Mouse (Mus musculus): ENCODE data around the gene Hcn3. TPM values are rescaled to one million over a fixed set of nuclear protein-coding genes. Genes with fewer than 3 reads are reported as not detected.
A peak's percentile ranks its signal among the peaks of the same experiment; 100 is the strongest.

Hcn3 gene
- total RNA-seq, 1 experiment: 4.0 TPM

GRCm38 (mm10) chr3:89101812-89102494 lies 58.0 kb downstream of the Hcn3 start, which contains the start of gene Fdps:
Fdps (minus strand) TSS chr3:89101959.
- Histone ChIP-seq H3K4me3 (ENCODE audit: insufficient read depth in 1 of 2, low read depth in 1 of 2, low read length in 2 of 2, poor library complexity in 1 of 2, severe bottlenecking in 1 of 2) (peak within 1 kb of the TSS; percentile 83 to 97), H3K36me3 (ENCODE audit: control insufficient read depth, insufficient read depth, low read length, poor library complexity, severe bottlenecking) (peaks cover 22% of the 10 kb centered on the region), H3K9ac (ENCODE audit: insufficient read depth, low read depth, low read length, poor library complexity, severe bottlenecking) (peak within 1 kb of the TSS; percentile 77), H3K27ac (ENCODE audit: insufficient read depth, low read depth, low read length, poor library complexity, severe bottlenecking) (peak within 1 kb of the TSS; percentile 70), H3K4me1 (ENCODE audit: control insufficient read depth in 2 of 2, insufficient read depth in 2 of 2, low read length in 2 of 2, poor library complexity in 1 of 2) (peaks cover 0 to 5% of the 10 kb centered on the region in 2 experiments; a peak in 2 of 4 replicates), H3K9me3 (ENCODE audit: control insufficient read depth, insufficient read depth, low read depth, low read length) (no peaks in the 10 kb centered on the region)
- DNase-seq (ENCODE audit: low read depth, low spot score): peak; percentile 98
- peak; percentile 100 for TF ChIP-seq HCFC1 (IDR thresholded peaks at IDR 0.05; ENCODE audit: borderline replicate concordance, insufficient read depth, low read length)
- TF ChIP-seq CHD2 (IDR thresholded peaks at IDR 0.05; ENCODE audit: low read depth, low read length): no peak
- TF ChIP-seq ZC3H11A (IDR thresholded peaks at IDR 0.05; ENCODE audit: borderline replicate concordance, low read depth, low read length): no peak
- TF ChIP-seq ZNF384 (IDR thresholded peaks at IDR 0.05; ENCODE audit: low read depth, low read length): peak; percentile 81
- TF ChIP-seq MAFK (IDR thresholded peaks at IDR 0.05; ENCODE audit: insufficient read depth, low read depth, low read length): peak; percentile 96
- in situ Hi-C loops (cut with MboI; ENCODE audit: low sequenced_read_pairs in 2 of 2, unreplicated experiment in 2 of 2): no loop called here

DNA sequence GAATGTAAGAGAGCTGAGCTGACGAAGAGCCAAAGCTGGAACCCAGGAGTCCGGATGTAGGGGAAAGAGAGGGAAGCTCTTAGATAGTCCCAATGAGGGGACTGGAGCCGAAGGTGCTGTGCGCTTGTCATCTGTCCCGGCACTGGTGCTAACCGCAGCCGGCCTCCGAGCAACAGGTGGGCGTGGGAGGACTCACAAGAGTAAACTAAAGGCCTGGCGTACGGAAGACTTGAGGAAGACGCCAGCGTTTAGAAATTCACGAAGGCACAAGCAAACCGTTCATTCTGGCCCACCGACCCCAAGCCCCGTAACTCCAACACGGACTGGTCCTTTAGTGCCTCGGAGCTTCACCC lies 58.6 kb downstream of the Hcn3 start:
- Histone ChIP-seq H3K9ac (ENCODE audit: insufficient read depth, low read depth, low read length, poor library complexity, severe bottlenecking) (peak overlapping the region; percentile 77), H3K27ac (ENCODE audit: insufficient read depth, low read depth, low read length, poor library complexity, severe bottlenecking) (peak overlapping the region; percentile 70), H3K9me3 (ENCODE audit: control insufficient read depth, insufficient read depth, low read depth, low read length) (no peaks in the 10 kb centered on the region), H3K36me3 (ENCODE audit: control insufficient read depth, insufficient read depth, low read length, poor library complexity, severe bottlenecking) (peaks cover 23% of the 10 kb centered on the region), H3K4me3 (ENCODE audit: insufficient read depth in 1 of 2, low read depth in 1 of 2, low read length in 2 of 2, poor library complexity in 1 of 2, severe bottlenecking in 1 of 2) (peak overlapping the region; percentile 83 to 97), H3K4me1 (ENCODE audit: control insufficient read depth in 2 of 2, insufficient read depth in 2 of 2, low read length in 2 of 2, poor library complexity in 1 of 2) (peaks cover 0 to 5% of the 10 kb centered on the region in 2 experiments; a peak in 2 of 4 replicates)
- in situ Hi-C loops (cut with MboI; ENCODE audit: low sequenced_read_pairs in 2 of 2, unreplicated experiment in 2 of 2): no loop called here
- DNase-seq (ENCODE audit: low read depth, low spot score): no peak
- TF ChIP-seq CHD2 (IDR thresholded peaks at IDR 0.05; ENCODE audit: low read depth, low read length) (no peak), ZC3H11A (IDR thresholded peaks at IDR 0.05; ENCODE audit: borderline replicate concordance, low read depth, low read length) (no peak)

DNA sequence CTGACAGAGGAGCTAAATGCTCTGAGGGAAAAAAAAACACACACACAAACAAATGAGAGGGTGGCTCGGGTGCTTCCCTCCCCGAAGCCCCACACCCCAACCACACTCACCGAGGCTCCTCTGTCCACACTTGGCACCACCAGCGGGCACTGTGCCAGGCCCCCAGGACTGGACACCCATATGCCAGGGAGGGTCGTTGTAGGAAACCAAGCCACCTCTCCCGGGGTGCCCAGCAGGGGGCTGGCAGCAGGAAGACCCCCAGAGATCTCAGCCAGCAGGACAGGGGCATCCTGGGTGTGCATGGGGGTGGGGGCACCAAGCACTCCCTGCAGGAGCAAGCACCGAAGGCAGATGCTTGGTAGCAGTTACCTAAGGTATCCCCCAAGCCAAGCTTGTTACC lies 59.2 kb downstream of the Hcn3 start, which contains the start of gene Gm43738:
Gene Gm43738, minus strand, starts transcription at position 289 of the 400 bp plus-strand sequence.
- no peak for DNase-seq (ENCODE audit: low read depth, low spot score)
- TF ChIP-seq ZC3H11A (IDR thresholded peaks at IDR 0.05; ENCODE audit: borderline replicate concordance, low read depth, low read length): no peak
- TF ChIP-seq MAFK (IDR thresholded peaks at IDR 0.05; ENCODE audit: insufficient read depth, low read depth, low read length): no peak
- TF ChIP-seq HCFC1 (IDR thresholded peaks at IDR 0.05; ENCODE audit: borderline replicate concordance, insufficient read depth, low read length): no peak
- TF ChIP-seq CHD2 (IDR thresholded peaks at IDR 0.05; ENCODE audit: low read depth, low read length): no peak
- no peak for TF ChIP-seq ZNF384 (IDR thresholded peaks at IDR 0.05; ENCODE audit: low read depth, low read length)
- in situ Hi-C loops (cut with MboI; ENCODE audit: low sequenced_read_pairs in 2 of 2, unreplicated experiment in 2 of 2): no loop called here
- Histone ChIP-seq H3K4me3 (ENCODE audit: insufficient read depth in 1 of 2, low read depth in 1 of 2, low read length in 2 of 2, poor library complexity in 1 of 2, severe bottlenecking in 1 of 2) (peak within 1 kb of the TSS; percentile 83 to 97), H3K4me1 (ENCODE audit: control insufficient read depth in 2 of 2, insufficient read depth in 2 of 2, low read length in 2 of 2, poor library complexity in 1 of 2) (peaks cover 0 to 5% of the 10 kb centered on the region in 2 experiments; a peak in 2 of 4 replicates), H3K27ac (ENCODE audit: insufficient read depth, low read depth, low read length, poor library complexity, severe bottlenecking) (peak within 1 kb of the TSS; percentile 70), H3K36me3 (ENCODE audit: control insufficient read depth, insufficient read depth, low read length, poor library complexity, severe bottlenecking) (peaks cover 29% of the 10 kb centered on the region), H3K9me3 (ENCODE audit: control insufficient read depth, insufficient read depth, low read depth, low read length) (no peaks in the 10 kb centered on the region), H3K9ac (ENCODE audit: insufficient read depth, low read depth, low read length, poor library complexity, severe bottlenecking) (peak within 1 kb of the TSS; percentile 77)

Other genes with a start within 250 kb of the Hcn3 start
- gene Msto1, start 246.2 kb downstream of the Hcn3 start, total RNA-seq (2012; rRNA removed): 74.5 and 78.3 TPM in 2 replicates
- gene Ash1l, start 209.6 kb downstream of the Hcn3 start, total RNA-seq (2012; rRNA removed): 11.2 and 11.7 TPM in 2 replicates
- 168 and 185 TPM in 2 replicates for gene Dap3, start 209.0 kb downstream of the Hcn3 start, total RNA-seq (2012; rRNA removed)
- gene Rusc1, start 66.9 kb downstream of the Hcn3 start, total RNA-seq (2012; rRNA removed): 13.3 and 14.6 TPM in 2 replicates
- 0.26 TPM in 1 of 2 replicates, not detected in the other for gene Gm43738, start 59.1 kb downstream of the Hcn3 start, total RNA-seq (2012; rRNA removed)
- 181 and 184 TPM in 2 replicates for gene Fdps, start 58.2 kb downstream of the Hcn3 start, total RNA-seq (2012; rRNA removed)
- 0.85 and 0.90 TPM in 2 replicates for gene Pklr, start 24.1 kb downstream of the Hcn3 start, total RNA-seq (2012; rRNA removed)
- gene Clk2, start 4.6 kb upstream of the Hcn3 start, total RNA-seq (2012; rRNA removed): 42.0 and 60.1 TPM in 2 replicates
- 83.2 and 102 TPM in 2 replicates for gene Scamp3, start 17.3 kb upstream of the Hcn3 start, total RNA-seq (2012; rRNA removed)
- gene Fam189b, start 22.9 kb upstream of the Hcn3 start, total RNA-seq (2012; rRNA removed): 8.6 and 9.3 TPM in 2 replicates
- 69.3 and 89.7 TPM in 2 replicates for gene Gba, start 42.7 kb upstream of the Hcn3 start, total RNA-seq (2012; rRNA removed)
- 36.9 and 46.9 TPM in 2 replicates for gene Thbs3, start 55.0 kb upstream of the Hcn3 start, total RNA-seq (2012; rRNA removed)
- 234 and 251 TPM in 2 replicates for gene Mtx1, start 66.9 kb upstream of the Hcn3 start, total RNA-seq (2012; rRNA removed)
- gene Muc1, start 68.9 kb upstream of the Hcn3 start, total RNA-seq (2012; rRNA removed): 3.0 and 3.9 TPM in 2 replicates
- gene Krtcap2, start 85.8 kb upstream of the Hcn3 start, total RNA-seq (2012; rRNA removed): 113 and 134 TPM in 2 replicates
- 3.1 and 5.3 TPM in 2 replicates for gene Trim46, start 86.1 kb upstream of the Hcn3 start, total RNA-seq (2012; rRNA removed)
- gene Dpm3, start 99.2 kb upstream of the Hcn3 start, total RNA-seq (2012; rRNA removed): 207 and 297 TPM in 2 replicates
- gene Slc50a1, start 110.4 kb upstream of the Hcn3 start, total RNA-seq (2012; rRNA removed): 17.0 and 27.0 TPM in 2 replicates
- 2.1 and 9.5 TPM in 2 replicates for gene Efna1, start 120.9 kb upstream of the Hcn3 start, total RNA-seq (2012; rRNA removed)
- 7.5 and 12.5 TPM in 2 replicates for gene Efna3, start 162.8 kb upstream of the Hcn3 start, total RNA-seq (2012; rRNA removed)
- 24.0 and 41.9 TPM in 2 replicates for gene Efna4, start 177.8 kb upstream of the Hcn3 start, total RNA-seq (2012; rRNA removed)
- 56.3 and 59.1 TPM in 2 replicates for gene Adam15, start 189.8 kb upstream of the Hcn3 start, total RNA-seq (2012; rRNA removed)
- not detected in 2 replicates for gene Dcst2, start 201.8 kb upstream of the Hcn3 start, total RNA-seq (2012; rRNA removed)
- gene Dcst1, start 205.1 kb upstream of the Hcn3 start, total RNA-seq (2012; rRNA removed): 0.09 and 0.16 TPM in 2 replicates
- 11.8 and 13.0 TPM in 2 replicates for gene Zbtb7b, start 234.6 kb upstream of the Hcn3 start, total RNA-seq (2012; rRNA removed)
- gene Lenep, start 242.6 kb upstream of the Hcn3 start, total RNA-seq (2012; rRNA removed): not detected in 2 replicates